Mouse (Mus musculus) stomach, embryonic 16.5 days (tissue): ENCODE measurements around the gene Orc5. TPM values are rescaled to one million over a fixed set of nuclear protein-coding genes. Genes with fewer than 3 reads are reported as not detected.
"Not testable (repeated sequence)": the region's sequence is repeated elsewhere in the genome, so short reads cannot be mapped to it uniquely, and the experiment has no call there.

Source experiments
- ATAC-seq: fragments of 200-750 bp; cut with Nextera tagmentation; 2 replicates; pipeline ENCODE4 v1.8.0; 2017; ENCODE audit warnings: moderate number of reproducible peaks, moderate TSS enrichment; ENCODE audit not compliant: insufficient read depth, low FRiP score
- H3K27ac ChIP-seq: fragments of 300-500 bp; sonication (generic); 2 replicates; pipeline ENCODE4 v1.5.1; 2014; ENCODE audit warnings: low read length
- H3K27me3 ChIP-seq: fragments of 300-500 bp; sonication (generic); 2 replicates; pipeline ENCODE4 v1.6.1; 2014; ENCODE audit warnings: low read length, control low read depth, mixed read lengths; ENCODE audit not compliant: control insufficient read depth, insufficient read depth
- H3K36me3 ChIP-seq: fragments of 300-500 bp; sonication (generic); 2 replicates; pipeline ENCODE4 v1.6.1; 2014; ENCODE audit warnings: low read length; ENCODE audit not compliant: control insufficient read depth, insufficient read depth
- H3K4me1 ChIP-seq: fragments of 300-500 bp; sonication (generic); 2 replicates; pipeline ENCODE4 v1.6.1; 2014; ENCODE audit warnings: low read length, control low read depth, mixed read lengths; ENCODE audit not compliant: control insufficient read depth, insufficient read depth
- H3K4me2 ChIP-seq: fragments of 300-500 bp; sonication (generic); 2 replicates; pipeline ENCODE4 v1.6.1; 2014; ENCODE audit warnings: low read depth, low read length, mixed read lengths
- H3K4me3 ChIP-seq: fragments of 300-500 bp; sonication (generic); replicated peaks from 2 replicates; pipeline ENCODE4 v1.5.1; 2014; ENCODE audit warnings: mild to moderate bottlenecking, low read length
- H3K9ac ChIP-seq: fragments of 300-500 bp; sonication (generic); 2 replicates; pipeline ENCODE4 v1.6.1; 2014; ENCODE audit warnings: low read length
- H3K9me3 ChIP-seq: fragments of 300-500 bp; sonication (generic); replicated peaks from 2 replicates; pipeline ENCODE4 v1.6.1; 2016; ENCODE audit warnings: low read length, control low read depth; ENCODE audit not compliant: control insufficient read depth
- WGBS: fragments of 180-500 bp; shearing (Covaris S2); extraction: QIAGEN DNeasy Blood & Tissue Kit; methylation state at CpG from one replicate; pipeline ENCODE4 v1.1.7; 2014; 5-methylcytosine and 5-hydroxymethylcytosine counted together
- polyA plus RNA-seq: library from polyadenylated mRNA; unstranded; fragments of >200 nt; fragmentation: Nextera tagmentation; extraction: Ambion mirVana; gene quantifications from 2 replicates; pipeline ENCODE4 v1.2.1, GENCODE M21; 2015

Gene Orc5
- polyA plus RNA-seq, 1 experiment from 2014 or later: 36.8 TPM

- H3K27ac ChIP-seq: no peak overlapping the region
- no peak overlapping the region for H3K4me3 ChIP-seq
- H3K9me3 ChIP-seq: no peaks in the 10 kb centered on the region
- no peak overlapping the region for H3K9ac ChIP-seq
- no peak overlapping the region for H3K4me2 ChIP-seq
- H3K27me3 ChIP-seq: no peaks in the 10 kb centered on the region
- H3K4me1 ChIP-seq: no peaks in the 10 kb centered on the region
- 96% methylated on average over 5 of the region's 5 CpGs for WGBS
- ATAC-seq: no peak
- H3K36me3 ChIP-seq: peaks cover 18% of the 10 kb centered on the region
These were observed 3.7 kb downstream of the Orc5 start for GRCm38 (mm10) chr5:22546536-22546935.

GRCm38 (mm10) chr5:22545305-22545704, 4.9 kb downstream of the Orc5 start:
- H3K9ac ChIP-seq: no peak overlapping the region
- H3K36me3 ChIP-seq: peaks cover 22% of the 10 kb centered on the region
- H3K27ac ChIP-seq: no peak overlapping the region
- H3K27me3 ChIP-seq: no peaks in the 10 kb centered on the region
- H3K4me3 ChIP-seq: no peak overlapping the region
- H3K4me1 ChIP-seq: no peaks in the 10 kb centered on the region
- no peaks in the 10 kb centered on the region for H3K9me3 ChIP-seq
- no peak for ATAC-seq
- no peak overlapping the region for H3K4me2 ChIP-seq

- Histone ChIP-seq H3K4me2 (no peak overlapping the region), H3K27me3 (no peaks in the 10 kb centered on the region), H3K27ac (no peak overlapping the region), H3K9me3 (no peaks in the 10 kb centered on the region), H3K9ac (no peak overlapping the region), H3K4me1 (no peaks in the 10 kb centered on the region), H3K4me3 (no peak overlapping the region), H3K36me3 (peaks cover 31% of the 10 kb centered on the region)
- 91% methylated on average over 2 of the region's 2 CpGs for WGBS
- no peak for ATAC-seq
These were observed 7.6 kb downstream of the Orc5 start for GRCm38 (mm10) chr5:22542676-22543075.

DNA sequence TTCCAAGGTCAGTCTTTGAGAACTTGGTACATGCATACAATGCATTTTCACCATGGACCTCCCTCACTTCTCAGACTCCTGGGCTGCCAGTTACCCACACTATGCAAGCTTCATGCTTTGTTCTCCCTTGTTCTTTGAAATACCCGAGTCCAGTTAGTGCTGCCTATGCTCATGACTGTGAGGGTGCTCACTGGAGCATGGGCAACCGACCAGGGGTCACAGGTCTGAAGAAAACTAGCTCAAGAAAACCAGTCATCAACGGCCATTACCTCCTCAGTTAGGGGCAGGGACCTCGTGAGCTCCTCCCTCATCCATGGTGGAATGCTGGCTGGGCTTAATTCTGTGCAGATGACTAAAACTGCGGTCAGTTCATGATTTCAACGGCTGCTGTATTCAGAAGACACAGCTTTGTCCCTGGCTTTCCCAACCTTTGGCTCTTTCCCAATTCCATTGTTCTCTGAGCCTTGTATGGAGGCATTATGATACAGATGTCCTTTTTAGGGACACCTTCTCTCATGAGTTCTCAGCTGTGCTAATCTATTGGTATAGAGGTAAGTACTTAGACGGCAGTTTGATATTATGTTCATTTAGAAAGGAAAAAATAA, 11.1 kb downstream of the Orc5 start:
- H3K36me3 ChIP-seq: peaks cover 18% of the 10 kb centered on the region; the same call in 1 of the 2 replicates
- 89% methylated on average over 7 of the region's 7 CpGs for WGBS
- H3K4me1 ChIP-seq: no peaks in the 10 kb centered on the region
- H3K4me2 ChIP-seq: no peak overlapping the region
- no peak overlapping the region for H3K9ac ChIP-seq
- H3K27ac ChIP-seq: no peak overlapping the region
- no peaks in the 10 kb centered on the region for H3K27me3 ChIP-seq
- ATAC-seq: no peak
- H3K4me3 ChIP-seq: no peak overlapping the region
- no peaks in the 10 kb centered on the region for H3K9me3 ChIP-seq

DNA sequence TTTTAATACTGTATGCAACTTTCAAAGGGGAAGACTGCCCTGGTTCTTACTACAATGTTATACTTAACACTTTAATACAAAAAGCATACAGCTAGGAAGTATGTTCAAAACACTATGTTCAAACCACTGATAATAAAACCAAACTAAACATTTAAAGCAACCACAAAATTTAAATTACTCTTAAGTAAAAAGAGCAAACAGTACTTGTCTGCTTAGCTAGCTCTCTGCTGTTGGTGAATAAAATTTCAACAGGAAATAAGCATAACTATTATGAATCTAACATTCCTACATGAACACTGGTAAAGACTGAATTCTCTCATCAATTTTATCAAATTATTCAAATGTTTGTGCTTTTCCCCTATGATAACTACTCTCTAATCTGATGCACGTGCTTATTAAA, 13.5 kb downstream of the Orc5 start:
- H3K27ac ChIP-seq: no peak overlapping the region
- H3K4me2 ChIP-seq: no peak overlapping the region
- no peaks in the 10 kb centered on the region for H3K4me1 ChIP-seq
- no peak overlapping the region for H3K4me3 ChIP-seq
- H3K27me3 ChIP-seq: no peaks in the 10 kb centered on the region
- H3K9me3 ChIP-seq: no peaks in the 10 kb centered on the region
- peaks cover 14% of the 10 kb centered on the region; the same call in 1 of the 2 replicates for H3K36me3 ChIP-seq
- WGBS: 80% methylated on average over 1 of the region's 1 CpGs
- ATAC-seq: no peak
- no peak overlapping the region for H3K9ac ChIP-seq

GRCm38 (mm10) chr5:22532571-22532970, 17.7 kb downstream of the Orc5 start:
- Histone ChIP-seq H3K9ac (no peak overlapping the region), H3K4me3 (no peak overlapping the region), H3K27me3 (no peaks in the 10 kb centered on the region), H3K9me3 (no peaks in the 10 kb centered on the region), H3K4me2 (no peak overlapping the region), H3K27ac (no peak overlapping the region), H3K36me3 (no peaks in the 10 kb centered on the region), H3K4me1 (no peaks in the 10 kb centered on the region)
- 89% methylated on average over 5 of the region's 5 CpGs for WGBS
- ATAC-seq: no peak

DNA sequence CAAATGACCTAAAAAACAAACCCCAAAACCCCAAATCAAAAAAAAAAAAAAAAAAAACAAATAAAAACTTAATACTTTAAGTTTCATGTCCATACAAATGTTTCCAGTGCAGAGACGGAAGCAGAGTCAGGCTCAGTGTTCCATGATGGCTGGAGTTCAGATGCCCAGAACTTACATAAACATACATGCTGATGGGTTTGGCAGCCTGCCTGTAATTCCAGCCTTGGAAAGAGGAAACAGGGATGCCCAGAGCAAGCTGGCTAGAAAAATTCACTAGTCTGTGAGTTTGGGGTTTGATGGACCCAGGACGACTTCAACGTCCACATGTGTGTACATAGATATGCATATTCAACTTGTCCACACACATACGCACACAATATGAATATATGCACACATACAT, 27.6 kb downstream of the Orc5 start:
- H3K9ac ChIP-seq: no peak overlapping the region
- H3K9me3 ChIP-seq: no peaks in the 10 kb centered on the region
- H3K27me3 ChIP-seq: no peaks in the 10 kb centered on the region
- H3K27ac ChIP-seq: no peak overlapping the region
- WGBS: 79% methylated on average over 4 of the region's 4 CpGs
- H3K4me3 ChIP-seq: no peak overlapping the region
- ATAC-seq: no peak
- no peak overlapping the region for H3K4me2 ChIP-seq
- no peaks in the 10 kb centered on the region for H3K4me1 ChIP-seq
- no peaks in the 10 kb centered on the region for H3K36me3 ChIP-seq

GRCm38 (mm10) chr5:22519708-22520107, 30.5 kb downstream of the Orc5 start:
- 85% methylated on average over 2 of the region's 2 CpGs for WGBS

DNA sequence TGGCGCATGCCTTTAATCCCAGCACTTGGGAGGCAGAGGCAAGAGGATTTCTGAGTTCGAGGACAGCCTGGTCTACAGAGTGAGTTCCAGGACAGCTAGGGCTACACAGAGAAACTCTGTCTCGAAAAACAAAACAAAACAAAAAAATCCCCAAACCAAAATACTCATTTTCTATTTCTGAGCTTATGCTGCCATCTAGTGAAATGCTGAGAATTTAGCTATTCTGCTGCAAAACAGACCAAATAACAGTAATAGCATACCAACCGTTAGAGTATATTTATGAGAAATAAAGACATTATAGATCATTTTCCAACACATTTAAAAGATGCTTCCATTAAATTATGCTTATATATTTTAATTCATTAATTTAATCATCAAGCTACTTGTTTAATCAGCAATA, 34.5 kb downstream of the Orc5 start:
- not testable (repeated sequence) for H3K9me3 ChIP-seq, H3K36me3 ChIP-seq, H3K4me1 ChIP-seq, ATAC-seq, H3K4me3 ChIP-seq, H3K27me3 ChIP-seq, H3K9ac ChIP-seq, H3K27ac ChIP-seq, H3K4me2 ChIP-seq
- WGBS: 75% methylated on average over 4 of the region's 4 CpGs

More at GRCm38 (mm10) chr5:22519708-22520107, 30.5 kb downstream of the Orc5 start:
- ATAC-seq: no peak
- H3K4me2 ChIP-seq: no peak overlapping the region
- H3K36me3 ChIP-seq: no peaks in the 10 kb centered on the region
- H3K27me3 ChIP-seq: no peaks in the 10 kb centered on the region
- H3K9me3 ChIP-seq: no peaks in the 10 kb centered on the region
- no peak overlapping the region for H3K27ac ChIP-seq
- no peak overlapping the region for H3K9ac ChIP-seq
- no peaks in the 10 kb centered on the region for H3K4me1 ChIP-seq
- no peak overlapping the region for H3K4me3 ChIP-seq

DNA sequence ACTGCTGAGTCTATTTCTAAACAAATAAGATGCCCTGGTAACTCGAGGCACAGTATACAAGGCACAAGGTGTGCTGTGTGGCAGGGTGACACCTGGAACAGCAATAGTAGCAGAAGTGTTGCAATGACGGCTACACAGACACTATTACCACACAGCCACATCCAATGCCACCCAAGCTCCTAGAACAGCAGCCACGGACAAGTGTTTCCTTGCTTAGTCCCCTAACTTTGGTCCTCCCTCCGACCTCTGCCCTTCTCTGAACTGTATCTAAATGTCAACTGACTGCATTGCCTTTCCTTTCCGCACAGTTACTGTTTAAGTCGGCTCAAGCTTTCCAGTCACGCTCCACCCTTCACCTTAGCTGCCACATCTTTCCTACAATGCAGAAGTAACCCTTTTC, 36.0 kb downstream of the Orc5 start:
- H3K27me3 ChIP-seq, H3K36me3 ChIP-seq, ATAC-seq, H3K9me3 ChIP-seq, H3K9ac ChIP-seq, H3K4me2 ChIP-seq, H3K27ac ChIP-seq, H3K4me3 ChIP-seq, H3K4me1 ChIP-seq: not testable (repeated sequence)
- WGBS: no CpG with 5 or more reads among the region's 7 CpGs
